Mouse (Mus musculus) monocyte, adult 5-6 weeks (primary cell): Measurements from ENCODE around the gene Foxl2. TPM values are rescaled to one million over a fixed set of nuclear protein-coding genes. Genes with fewer than 3 reads are reported as not detected.

Experiments used
- total RNA-seq: library from RNA; stranded (forward); fragments of 200-1000, 200-491, 200-594 nt; gene quantifications from 3 replicates; pipeline ENCODE4 v1.2.3, GENCODE M21; 2017

Gene Foxl2
- total RNA-seq, 1 experiment from 2014 or later, result not detected

Other genes starting within 250 kb of the Foxl2 start
- not detected in 3 replicates for gene Prr23a1, start 112.8 kb upstream of the Foxl2 start, total RNA-seq
- not detected in 3 replicates for gene Prr23a2, start 98.8 kb upstream of the Foxl2 start, total RNA-seq
- not detected in 3 replicates for gene Prr23a3, start 90.5 kb upstream of the Foxl2 start, total RNA-seq
- gene 7420426K07Rik, start 52.2 kb upstream of the Foxl2 start, total RNA-seq, result not detected in 3 replicates
- gene Faim, start 31.1 kb downstream of the Foxl2 start, total RNA-seq, result 131 to 158 TPM (median 133 TPM) in 3 replicates
- not detected in 3 replicates for gene Gm1123, start 80.4 kb downstream of the Foxl2 start, total RNA-seq
- gene Pik3cb, start 185.3 kb downstream of the Foxl2 start, total RNA-seq, result 6.0 to 12.7 TPM (median 6.8 TPM) in 3 replicates